Mouse (Mus musculus) G1E (cell line): ENCODE results near the gene Etl4. TPM values are rescaled to one million over a fixed set of nuclear protein-coding genes. Genes with fewer than 3 reads are reported as not detected.
"Not testable (repeated sequence)": the region's sequence is repeated elsewhere in the genome, so short reads cannot be mapped to it uniquely, and the experiment has no call there.

Experiments
- ATAC-seq: 2 replicates; pipeline ENCODE4 v1.8.0; 2016; ENCODE audit warnings: mild to moderate bottlenecking; ENCODE audit not compliant: insufficient number of reproducible peaks, poor library complexity, low FRiP score, severe bottlenecking; ENCODE audit errors: extremely low read depth
- DNase-seq: peaks from one replicate; pipeline ENCODE4 v3.0.0; 2012; ENCODE audit warnings: low spot score
- H3K27me3 ChIP-seq: 2 replicates; pipeline ENCODE4 v1.6.1; 2012; ENCODE audit warnings: mild to moderate bottlenecking, low read length, inconsistent platforms; ENCODE audit not compliant: insufficient read depth
- H3K36me3 ChIP-seq: replicated peaks from 2 replicates; pipeline ENCODE3; 2012; ENCODE audit warnings: mild to moderate bottlenecking, inconsistent platforms
- H3K4me1 ChIP-seq: 2 replicates; pipeline ENCODE4 v1.6.1; 2012; ENCODE audit warnings: low read depth, low read length, inconsistent platforms, mixed read lengths; ENCODE audit not compliant: insufficient read depth
- H3K4me3 ChIP-seq: 2 replicates; pipeline ENCODE4 v1.5.1; 2012; ENCODE audit warnings: low read depth, mild to moderate bottlenecking, inconsistent platforms, low read length, moderate library complexity, mixed read lengths
- H3K9me3 ChIP-seq: replicated peaks from 2 replicates; pipeline ENCODE4 v1.6.1; 2012; ENCODE audit warnings: inconsistent platforms
- CTCF ChIP-seq: IDR thresholded peaks from 2 replicates; pipeline ENCODE4 v1.5.1; 2012; ENCODE audit warnings: low read depth, low read length, inconsistent platforms, mixed read lengths
- GATA1 ChIP-seq: IDR thresholded peaks from 2 replicates; pipeline ENCODE4 v1.6.1; 2012; ENCODE audit warnings: borderline replicate concordance, low read length, inconsistent platforms, mixed read lengths
- GATA2 ChIP-seq: IDR thresholded peaks from 2 replicates; pipeline ENCODE4 v1.6.1; 2012; ENCODE audit warnings: low read depth, low read length, inconsistent platforms, borderline replicate concordance
- POLR2AphosphoS5 ChIP-seq: IDR thresholded peaks from 2 replicates; pipeline ENCODE4 v1.6.1; 2012; ENCODE audit warnings: low read depth, low read length, inconsistent platforms; ENCODE audit not compliant: insufficient replicate concordance
- TAL1 ChIP-seq: conservative IDR thresholded peaks from 2 replicates; pipeline ENCODE4 v1.6.1; 2012; ENCODE audit warnings: low read depth, low read length, inconsistent platforms, mixed read lengths
- polyA plus RNA-seq: library from polyadenylated mRNA; stranded (reverse); fragments of >175 nt; gene quantifications from 2 replicates; pipeline ENCODE4 v1.2.3, GENCODE M21; 2012
- total RNA-seq, 2 experiments: library from RNA; stranded (forward) in 1 of 2; stranded (reverse) in 1 of 2; fragments of 200-1000 nt in 1 of 2; fragments of >200 nt in 1 of 2; fragmentation: Nextera tagmentation in 1 of 2; gene quantifications; 2 replicates each; pipeline ENCODE4 v1.2.3; 2014 to 2017

Gene Etl4
- total and polyA plus RNA-seq, 3 experiments: 0.44 TPM; not detected in 2

- no peaks in the 10 kb centered on the region for H3K27me3 ChIP-seq
- H3K9me3 ChIP-seq: no peaks in the 10 kb centered on the region
- TF ChIP-seq GATA1 (no peak), CTCF (peak; percentile 73), POLR2AphosphoS5 (no peak), TAL1 (no peak), GATA2 (no peak)
- peak; percentile 9 for DNase-seq
- ATAC-seq: no peak
- H3K4me1 ChIP-seq: no peaks in the 10 kb centered on the region
- no peaks in the 10 kb centered on the region for H3K36me3 ChIP-seq
- H3K4me3 ChIP-seq: no peak overlapping the region
These were observed 763.4 kb downstream of the Etl4 start for GRCm38 (mm10) chr2:20672803-20673603.

- DNase-seq (no peak), ATAC-seq (no peak)
- Histone ChIP-seq H3K4me1 (no peaks in the 10 kb centered on the region), H3K36me3 (no peaks in the 10 kb centered on the region), H3K9me3 (no peaks in the 10 kb centered on the region), H3K27me3 (no peaks in the 10 kb centered on the region; the same call in 1 of the 2 replicates), H3K4me3 (no peak overlapping the region)
- TF ChIP-seq GATA2 (no peak), TAL1 (no peak), GATA1 (no peak), POLR2AphosphoS5 (no peak), CTCF (peak; percentile 42; the same call in 1 of the 2 replicates)
These were observed 766.8 kb downstream of the Etl4 start for GRCm38 (mm10) chr2:20676379-20676778.

GRCm38 (mm10) chr2:20678793-20679192 is 769.2 kb downstream of the Etl4 start:
- H3K9me3 ChIP-seq: no peaks in the 10 kb centered on the region
- ATAC-seq: no peak
- no peak overlapping the region for H3K4me3 ChIP-seq
- no peaks in the 10 kb centered on the region; the same call in 1 of the 2 replicates for H3K27me3 ChIP-seq
- no peak for DNase-seq
- TF ChIP-seq GATA2 (no peak), POLR2AphosphoS5 (no peak), CTCF (no peak), TAL1 (no peak), GATA1 (no peak)
- no peaks in the 10 kb centered on the region for H3K4me1 ChIP-seq
- no peaks in the 10 kb centered on the region for H3K36me3 ChIP-seq

- ATAC-seq, H3K4me1 ChIP-seq, H3K4me3 ChIP-seq, H3K27me3 ChIP-seq, DNase-seq, H3K9me3 ChIP-seq, H3K36me3 ChIP-seq: not testable (repeated sequence)
These were observed 772.6 kb downstream of the Etl4 start for GRCm38 (mm10) chr2:20682203-20682602.

- TF ChIP-seq CTCF (no peak), GATA1 (no peak), GATA2 (no peak), POLR2AphosphoS5 (no peak), TAL1 (no peak)
- H3K9me3 ChIP-seq: no peaks in the 10 kb centered on the region
- DNase-seq: no peak
- no peaks in the 10 kb centered on the region for H3K4me1 ChIP-seq
- no peaks in the 10 kb centered on the region for H3K27me3 ChIP-seq
- no peaks in the 10 kb centered on the region for H3K36me3 ChIP-seq
- no peak overlapping the region for H3K4me3 ChIP-seq
- ATAC-seq: no peak
These were observed 779.8 kb downstream of the Etl4 start for GRCm38 (mm10) chr2:20689389-20689788.

GRCm38 (mm10) chr2:20692898-20693297 is 783.3 kb downstream of the Etl4 start:
- Histone ChIP-seq H3K27me3 (no peaks in the 10 kb centered on the region), H3K4me1 (no peaks in the 10 kb centered on the region), H3K4me3 (no peak overlapping the region), H3K9me3 (no peaks in the 10 kb centered on the region), H3K36me3 (no peaks in the 10 kb centered on the region)
- TF ChIP-seq TAL1 (no peak), GATA2 (no peak), POLR2AphosphoS5 (no peak), GATA1 (no peak), CTCF (no peak)
- DNase-seq: no peak
- ATAC-seq: no peak

- H3K4me1 ChIP-seq: no peaks in the 10 kb centered on the region
- TF ChIP-seq POLR2AphosphoS5 (no peak), GATA2 (no peak), GATA1 (no peak), TAL1 (no peak), CTCF (no peak)
- ATAC-seq: no peak
- H3K27me3 ChIP-seq: no peaks in the 10 kb centered on the region
- DNase-seq: no peak
- H3K9me3 ChIP-seq: no peaks in the 10 kb centered on the region
- no peak overlapping the region for H3K4me3 ChIP-seq
- H3K36me3 ChIP-seq: no peaks in the 10 kb centered on the region
These were observed 784.2 kb downstream of the Etl4 start for GRCm38 (mm10) chr2:20693772-20694171.
